Mouse (Mus musculus): ENCODE data around the gene Paqr7.
"Not testable (repeated sequence)": the region's sequence is repeated elsewhere in the genome, so short reads cannot be mapped to it uniquely, and the experiment has no call there.

The Paqr7 gene

GRCm38 (mm10) chr4:134471469-134471868, 25.0 kb upstream of the Paqr7 start:
- intact Hi-C loops (cut with DNase I), result loop anchor here (10.0 kb wide), 1 partner anchor 207 kb away; no protein-coding TSS in a partner anchor

DNA sequence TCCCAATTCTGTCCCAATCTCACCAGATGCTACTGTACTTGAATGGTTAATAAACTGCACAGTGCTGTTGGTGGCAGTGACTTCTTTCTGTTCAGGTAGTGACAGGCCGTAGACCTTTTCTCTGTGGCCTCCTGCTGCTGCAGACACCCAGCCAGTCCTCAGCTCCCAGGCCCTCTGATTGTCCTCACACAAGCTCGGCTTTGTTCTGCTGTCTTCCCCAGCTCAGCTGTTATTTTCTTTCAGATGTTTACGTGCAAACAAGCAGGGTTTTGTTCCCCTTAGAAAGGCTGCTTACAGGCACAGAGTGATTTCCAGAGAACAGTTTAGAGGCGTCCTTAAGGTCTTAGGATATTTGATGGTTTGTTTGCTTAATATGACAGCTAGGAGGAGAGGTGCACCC, 22.7 kb upstream of the Paqr7 start:
- intact Hi-C loops (cut with DNase I), result loop anchor here (10.0 kb wide), 1 partner anchor 209 kb away; no protein-coding TSS in a partner anchor

GRCm38 (mm10) chr4:134474240-134474639, 22.3 kb upstream of the Paqr7 start:
- intact Hi-C loops (cut with DNase I), result loop anchor here (10.0 kb wide), 1 partner anchor 209 kb away; no protein-coding TSS in a partner anchor

DNA sequence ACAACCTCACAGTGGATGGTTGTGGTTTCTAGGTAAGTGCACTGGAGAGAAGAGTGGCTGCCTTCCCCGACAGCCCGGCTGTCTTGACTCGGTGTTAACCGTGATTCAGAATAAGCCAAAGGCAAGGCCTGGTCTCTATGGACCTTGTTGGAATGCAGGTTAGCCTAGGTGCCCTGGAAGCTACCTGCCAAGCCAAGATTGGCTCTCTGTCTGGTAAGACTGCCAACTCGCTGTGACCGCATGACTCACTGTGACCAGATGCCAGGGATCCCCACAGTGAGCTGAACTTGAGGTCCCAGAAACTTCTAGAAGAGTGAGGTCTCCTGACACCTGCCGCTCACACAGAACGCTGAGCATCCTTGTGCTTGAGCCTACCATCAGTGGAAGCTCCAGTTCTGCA, 19.6 kb upstream of the Paqr7 start:
- intact Hi-C loops (cut with DNase I), result loop anchor here (10.0 kb wide), 1 partner anchor 212 kb away; no protein-coding TSS in a partner anchor

GRCm38 (mm10) chr4:134478031-134478430, 18.5 kb upstream of the Paqr7 start:
- intact Hi-C loops (cut with DNase I), result loop anchor here (2.0 to 10.0 kb wide), 2 partner anchors 83 to 213 kb away; no protein-coding TSS in a partner anchor

GRCm38 (mm10) chr4:134479839-134480238, 16.7 kb upstream of the Paqr7 start:
- intact Hi-C loops (cut with DNase I), result loop anchor here (2.0 to 10.0 kb wide), 2 partner anchors 85 to 215 kb away; no protein-coding TSS in a partner anchor

DNA sequence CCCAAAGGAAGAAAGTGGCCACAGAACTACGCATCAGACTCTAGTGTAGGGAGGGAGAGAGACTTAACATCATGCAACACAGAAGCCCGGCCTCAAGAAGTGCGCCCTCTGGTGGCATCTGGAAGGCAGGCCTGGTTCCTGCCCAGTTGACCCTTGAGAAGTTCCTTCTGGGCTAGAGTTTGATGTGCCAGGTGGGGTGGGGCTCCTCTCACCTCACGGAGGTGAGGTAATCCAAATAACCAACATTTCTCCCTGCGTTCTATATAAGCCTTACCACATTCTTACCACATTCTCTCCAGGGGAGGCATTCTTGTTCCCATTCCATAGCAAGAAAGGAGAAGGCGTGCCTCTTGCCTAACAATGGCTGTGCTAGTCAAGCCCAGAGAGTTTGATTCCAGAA, 15.6 kb upstream of the Paqr7 start:
- intact Hi-C loops (cut with DNase I), result no loop called here

DNA sequence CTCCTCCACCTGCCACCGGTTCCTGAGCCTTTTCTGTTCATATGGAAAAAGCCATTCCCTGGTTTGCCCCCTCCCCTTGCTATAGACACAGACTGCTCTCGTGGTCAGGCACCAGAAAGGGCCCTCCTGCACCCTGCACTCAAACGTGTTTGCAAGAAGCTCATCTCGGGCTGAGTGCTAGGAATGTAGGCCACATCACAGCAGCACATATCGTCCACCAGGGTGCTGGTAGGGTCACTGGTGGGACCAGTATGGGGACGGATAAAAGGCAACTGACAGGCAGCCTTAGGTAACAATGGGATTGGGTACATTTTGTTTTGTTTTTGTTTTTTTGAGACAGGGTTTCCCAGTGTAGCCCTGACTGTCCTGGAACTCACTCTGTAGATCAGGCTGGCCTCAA, 15.2 kb upstream of the Paqr7 start:
- intact Hi-C loops (cut with DNase I), result no loop called here

DNA sequence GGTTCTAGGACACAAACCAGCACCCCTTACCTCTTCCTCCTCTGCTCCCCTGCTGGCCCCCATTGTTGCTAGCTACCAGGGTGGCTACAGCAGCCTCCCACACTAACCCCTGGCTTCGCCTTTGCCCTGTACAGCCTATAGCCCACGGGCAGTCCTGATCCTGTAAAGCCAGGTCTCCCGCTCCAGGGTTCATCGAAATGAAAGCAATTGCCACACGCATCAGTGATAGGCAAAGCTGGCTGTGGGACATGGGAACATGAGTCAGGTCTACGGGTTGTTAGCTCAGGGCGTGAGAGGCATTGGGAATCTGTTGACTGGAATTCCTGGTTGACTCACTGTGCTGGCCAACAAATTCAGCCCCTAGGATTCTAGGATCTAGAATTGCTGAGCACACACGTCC, 14.1 kb upstream of the Paqr7 start:
- intact Hi-C loops (cut with DNase I), result no loop called here

DNA sequence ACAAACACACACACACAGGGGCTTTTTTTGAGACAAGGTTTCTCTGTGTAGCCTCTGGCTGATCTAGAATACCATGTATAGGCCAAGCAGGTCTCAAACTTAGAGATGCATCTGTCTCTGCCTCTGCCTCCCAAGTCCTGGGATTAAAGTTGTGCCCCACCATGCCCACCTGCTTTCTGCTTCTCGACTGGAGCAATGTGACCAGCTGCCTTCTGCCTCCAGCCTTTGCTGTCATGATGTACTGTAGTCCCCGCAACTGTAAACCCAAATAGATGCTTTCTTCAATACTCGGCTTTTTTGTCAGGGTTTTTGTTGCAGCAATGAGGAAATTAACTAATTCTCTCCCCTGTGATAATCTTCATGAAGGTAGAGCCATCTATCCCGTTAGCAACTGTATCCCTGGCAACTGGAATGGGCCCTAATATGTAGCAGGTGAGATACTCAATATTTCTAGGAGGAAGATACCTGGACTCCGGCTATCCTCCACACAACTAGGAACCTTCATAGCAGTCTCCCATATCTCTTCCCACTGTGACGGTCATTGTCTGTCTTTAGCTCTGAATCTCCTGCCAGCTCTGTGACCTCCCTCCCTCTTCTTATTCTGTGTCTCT, 13.3 kb upstream of the Paqr7 start:
- intact Hi-C loops (cut with DNase I), result no loop called here

GRCm38 (mm10) chr4:134483696-134484095, 12.8 kb upstream of the Paqr7 start:
- intact Hi-C loops (cut with DNase I), result no loop called here

DNA sequence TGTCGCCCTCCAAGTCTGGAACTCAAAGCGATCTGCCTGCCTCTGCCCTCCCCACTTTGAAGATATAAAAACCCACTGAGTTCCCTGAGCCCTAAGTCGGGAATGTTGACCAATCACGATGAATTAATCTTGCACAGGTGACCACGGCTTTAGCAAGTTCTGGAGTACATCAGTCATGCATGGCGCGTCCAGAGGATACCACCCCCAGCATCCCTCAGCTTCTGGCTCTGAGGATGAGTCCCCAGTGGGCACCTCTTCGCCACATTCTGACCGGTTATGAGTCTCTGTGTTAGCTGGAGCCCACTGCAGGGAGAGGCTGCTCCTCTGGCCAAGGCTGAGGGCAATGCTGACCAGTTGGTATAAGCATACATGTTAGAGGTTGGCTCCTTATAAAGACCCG, 12.3 kb upstream of the Paqr7 start:
- intact Hi-C loops (cut with DNase I), result no loop called here

GRCm38 (mm10) chr4:134485151-134485900, 11.2 kb upstream of the Paqr7 start:
- intact Hi-C loops (cut with DNase I), result no loop called here

- intact Hi-C loops (cut with DNase I), result no loop called here
Observed at GRCm38 (mm10) chr4:134488211-134488610, 8.3 kb upstream of the Paqr7 start.

- intact Hi-C loops (cut with DNase I), result no loop called here
Observed at GRCm38 (mm10) chr4:134489986-134490665, 6.4 kb upstream of the Paqr7 start.

DNA sequence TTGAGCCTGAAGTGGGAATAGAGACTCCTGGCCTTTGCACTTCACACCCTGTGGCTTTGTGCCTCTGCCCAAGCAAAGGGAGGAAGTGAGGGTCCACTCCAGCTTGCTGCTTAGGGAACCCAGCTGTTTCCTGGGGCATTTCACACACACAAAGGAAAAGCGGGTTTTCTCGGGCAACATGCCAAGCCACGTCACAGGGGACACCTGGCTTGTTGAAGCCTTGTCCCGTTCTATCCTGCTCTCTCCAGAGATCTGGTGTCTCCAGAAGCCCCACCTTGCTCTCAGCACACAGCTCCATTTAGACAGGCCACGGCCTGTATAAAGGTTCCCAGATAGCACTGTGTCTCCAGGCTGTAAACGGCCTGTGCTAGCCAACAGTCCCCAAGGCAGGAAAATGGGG, 4.8 kb upstream of the Paqr7 start:
- intact Hi-C loops (cut with DNase I), result no loop called here

GRCm38 (mm10) chr4:134494161-134494560, 2.3 kb upstream of the Paqr7 start:
- intact Hi-C loops (cut with DNase I), result not testable (repeated sequence)

GRCm38 (mm10) chr4:134494780-134495545, 1.5 kb upstream of the Paqr7 start:
- intact Hi-C loops (cut with DNase I), result no loop called here

DNA sequence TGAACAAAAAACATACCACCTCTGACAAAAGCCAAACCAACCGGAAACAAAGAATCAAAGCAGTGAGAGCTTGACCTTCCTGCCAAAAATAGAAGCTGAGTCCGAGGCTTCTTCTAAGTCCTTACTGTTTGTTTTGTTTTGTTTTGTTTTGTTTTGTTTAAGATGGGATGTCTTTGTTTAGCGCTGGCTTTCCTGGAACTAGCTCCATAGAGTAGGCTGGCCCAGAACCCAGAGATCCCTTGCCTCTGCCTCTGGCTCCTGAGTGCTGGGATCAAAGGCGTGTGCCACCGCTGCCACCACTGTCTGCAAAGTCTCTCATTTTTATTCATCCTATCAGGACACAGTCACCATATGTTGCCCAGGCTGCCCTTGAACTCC, 962 bp upstream of the Paqr7 start:
- intact Hi-C loops (cut with DNase I), result no loop called here

DNA sequence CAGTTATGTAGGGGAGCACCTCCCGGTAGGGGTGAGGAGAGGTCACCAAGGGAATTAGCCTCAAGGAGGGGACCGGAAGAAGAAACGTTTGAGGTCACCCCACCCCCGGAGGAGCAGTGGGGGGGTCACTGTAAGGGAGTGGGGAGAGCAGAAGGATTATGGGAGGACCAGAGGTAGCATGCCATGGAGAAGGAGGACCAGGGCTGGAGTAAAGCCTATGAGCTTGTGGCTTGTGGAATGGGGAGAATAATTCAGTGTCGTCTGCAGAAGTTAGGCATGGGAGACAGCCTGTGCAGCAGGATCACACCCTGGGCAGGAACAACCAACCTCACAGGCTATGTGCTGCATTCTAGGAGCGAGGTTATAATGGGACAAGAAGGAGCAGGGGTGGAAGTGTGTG, 726 bp downstream of the Paqr7 start:
- intact Hi-C loops (cut with DNase I), result no loop called here

- intact Hi-C loops (cut with DNase I), result no loop called here
Observed at GRCm38 (mm10) chr4:134497986-134498731, 1.7 kb downstream of the Paqr7 start.
